Mouse (Mus musculus): ENCODE data around the gene Rbp7. TPM values are rescaled to one million over a fixed set of nuclear protein-coding genes. Genes with fewer than 3 reads are reported as not detected.

Gene Rbp7
- total and polyA plus RNA-seq, 2 experiments from 2014 or later = 2.2 to 64.1 TPM

DNA sequence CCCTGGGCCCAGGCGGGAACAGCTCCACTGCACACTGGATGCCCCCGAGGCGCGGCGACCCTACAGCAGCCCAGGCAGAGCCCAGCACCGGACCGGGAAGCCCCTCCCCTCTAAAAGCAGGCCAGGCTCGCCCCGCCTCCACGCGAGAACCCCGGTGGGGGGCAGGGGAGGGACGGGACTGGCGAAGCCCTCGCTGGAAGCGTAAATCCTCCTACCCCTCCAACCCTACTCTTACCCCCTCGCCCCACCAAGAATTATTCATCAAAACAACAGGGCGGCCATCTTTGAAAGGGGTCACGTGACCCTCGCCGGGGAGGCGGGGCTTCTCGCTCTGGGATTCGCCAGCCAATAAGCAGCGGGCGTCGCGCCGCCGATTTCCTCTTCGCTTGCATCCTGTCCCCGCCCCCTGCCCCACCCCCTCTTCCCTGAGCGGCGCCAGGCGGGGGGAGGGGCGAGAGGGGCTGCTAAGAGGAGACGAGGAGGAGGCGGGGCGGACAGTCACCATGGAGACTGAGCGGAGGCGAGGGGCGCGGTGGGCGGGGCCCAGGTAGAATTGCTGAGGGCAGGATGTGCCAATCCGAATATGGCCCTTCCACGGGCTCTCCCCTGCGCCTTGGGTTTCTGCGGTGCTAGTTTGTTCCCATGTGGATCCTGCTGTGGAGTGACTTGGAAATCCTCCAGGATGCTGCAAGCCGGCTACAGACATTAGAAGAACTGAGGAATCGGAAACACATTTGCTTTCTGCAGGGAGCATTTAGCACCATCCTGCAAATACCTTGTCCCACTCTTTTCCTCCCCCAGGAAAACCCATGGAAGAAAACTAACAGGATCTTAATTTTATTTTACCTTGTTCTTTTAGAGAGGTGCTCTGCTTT, 28.2 kb downstream of the Rbp7 start, which contains the start of gene Ube4b:
Gene Ube4b, minus strand, starts transcription at position 425 of the 875 bp plus-strand sequence.
- under 1% methylated on average over 44 of the region's 50 CpGs for WGBS
- Histone ChIP-seq H3K4me3 (ENCODE audit: low read depth, low read length) (peak within 1 kb of the TSS; percentile 91), H3K36me3 (replicated peaks; ENCODE audit: control insufficient read depth, insufficient read depth, low read length) (no peaks in the 10 kb centered on the region), H3K9ac (replicated peaks; ENCODE audit: low read depth, low read length) (peak within 1 kb of the TSS; percentile 94), H3K27me3 (ENCODE audit: control insufficient read depth, insufficient read depth, low read length) (no peaks in the 10 kb centered on the region), H3K27ac (ENCODE audit: low read depth) (peak within 1 kb of the TSS; percentile 97), H3K4me1 (ENCODE audit: control insufficient read depth, insufficient read depth) (no peaks in the 10 kb centered on the region), H3K9me3 (replicated peaks; ENCODE audit: control insufficient read depth, low read length) (no peaks in the 10 kb centered on the region), H3K4me2 (ENCODE audit: low read depth, low read length) (peak within 1 kb of the TSS; percentile 78)
- peak; percentile 95 for DNase-seq (ENCODE audit: low spot score)
- peak; percentile 95 for ATAC-seq (ENCODE audit: insufficient read depth, low read depth)
- TF ChIP-seq EP300 (IDR thresholded peaks at IDR 0.05; ENCODE audit: low read depth) (peak; percentile 67), CTCF (IDR thresholded peaks at IDR 0.05; ENCODE audit: low read depth) (no peak)

DNA sequence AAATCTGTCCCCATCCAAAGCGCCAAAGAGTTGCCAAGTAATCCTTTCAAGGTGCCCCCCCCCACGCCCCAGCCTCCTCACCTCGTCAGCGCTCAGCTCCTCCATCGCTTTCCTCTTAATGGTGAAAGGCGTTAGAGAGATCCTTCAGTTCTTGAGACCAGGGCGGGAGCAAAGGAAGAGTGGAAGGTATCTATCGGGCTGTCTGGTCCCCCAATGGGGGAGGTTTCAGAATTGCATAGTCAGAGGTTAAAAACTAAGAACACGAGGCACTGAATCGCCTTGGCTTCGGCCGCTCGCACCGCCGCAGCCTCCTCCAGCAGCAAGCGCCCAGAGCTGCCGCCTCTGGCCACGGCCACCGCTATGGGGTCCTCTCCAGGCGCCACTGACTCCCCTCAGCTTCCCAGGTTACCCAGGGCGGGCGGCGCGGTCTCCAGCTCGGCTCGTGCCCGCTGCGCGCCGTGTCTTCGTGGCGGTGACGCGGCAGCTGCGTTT, 28.9 kb downstream of the Rbp7 start:
- Histone ChIP-seq H3K9ac (replicated peaks; ENCODE audit: low read depth, low read length) (peak overlapping the region; percentile 94), H3K4me1 (ENCODE audit: control insufficient read depth, insufficient read depth) (no peaks in the 10 kb centered on the region), H3K27me3 (ENCODE audit: control insufficient read depth, insufficient read depth, low read length) (no peaks in the 10 kb centered on the region), H3K4me2 (ENCODE audit: low read depth, low read length) (peak overlapping the region; percentile 78), H3K36me3 (replicated peaks; ENCODE audit: control insufficient read depth, insufficient read depth, low read length) (no peaks in the 10 kb centered on the region), H3K27ac (ENCODE audit: low read depth) (peak overlapping the region; percentile 97), H3K4me3 (ENCODE audit: low read depth, low read length) (peak overlapping the region; percentile 91), H3K9me3 (replicated peaks; ENCODE audit: control insufficient read depth, low read length) (no peaks in the 10 kb centered on the region)
- ATAC-seq (ENCODE audit: insufficient read depth, low read depth) (peak; percentile 44), DNase-seq (ENCODE audit: low spot score) (no peak)
- under 1% methylated on average over 35 of the region's 35 CpGs for WGBS
- TF ChIP-seq EP300 (IDR thresholded peaks at IDR 0.05; ENCODE audit: low read depth) (no peak), CTCF (IDR thresholded peaks at IDR 0.05; ENCODE audit: low read depth) (no peak)

GRCm38 (mm10) chr4:149424755-149425154, 30.0 kb downstream of the Rbp7 start:
- ATAC-seq (ENCODE audit: insufficient read depth, low read depth) = no peak
- H3K36me3 ChIP-seq (replicated peaks; ENCODE audit: control insufficient read depth, insufficient read depth, low read length) = no peaks in the 10 kb centered on the region
- H3K27me3 ChIP-seq (ENCODE audit: control insufficient read depth, insufficient read depth, low read length) = no peaks in the 10 kb centered on the region
- no peaks in the 10 kb centered on the region for H3K4me1 ChIP-seq (ENCODE audit: control insufficient read depth, insufficient read depth)
- peak overlapping the region; percentile 47; the same call in 1 of the 2 replicates for H3K27ac ChIP-seq (ENCODE audit: low read depth)
- peak overlapping the region; percentile 91 for H3K4me3 ChIP-seq (ENCODE audit: low read depth, low read length)
- H3K9me3 ChIP-seq (replicated peaks; ENCODE audit: control insufficient read depth, low read length) = no peaks in the 10 kb centered on the region
- 2% methylated on average over 9 of the region's 9 CpGs for WGBS
- TF ChIP-seq CTCF (IDR thresholded peaks at IDR 0.05; ENCODE audit: low read depth) (no peak), EP300 (IDR thresholded peaks at IDR 0.05; ENCODE audit: low read depth) (no peak)
- H3K9ac ChIP-seq (replicated peaks; ENCODE audit: low read depth, low read length) = peak overlapping the region; percentile 94
- H3K4me2 ChIP-seq (ENCODE audit: low read depth, low read length) = peak overlapping the region; percentile 78
- DNase-seq (ENCODE audit: low spot score) = peak; percentile 64

DNA sequence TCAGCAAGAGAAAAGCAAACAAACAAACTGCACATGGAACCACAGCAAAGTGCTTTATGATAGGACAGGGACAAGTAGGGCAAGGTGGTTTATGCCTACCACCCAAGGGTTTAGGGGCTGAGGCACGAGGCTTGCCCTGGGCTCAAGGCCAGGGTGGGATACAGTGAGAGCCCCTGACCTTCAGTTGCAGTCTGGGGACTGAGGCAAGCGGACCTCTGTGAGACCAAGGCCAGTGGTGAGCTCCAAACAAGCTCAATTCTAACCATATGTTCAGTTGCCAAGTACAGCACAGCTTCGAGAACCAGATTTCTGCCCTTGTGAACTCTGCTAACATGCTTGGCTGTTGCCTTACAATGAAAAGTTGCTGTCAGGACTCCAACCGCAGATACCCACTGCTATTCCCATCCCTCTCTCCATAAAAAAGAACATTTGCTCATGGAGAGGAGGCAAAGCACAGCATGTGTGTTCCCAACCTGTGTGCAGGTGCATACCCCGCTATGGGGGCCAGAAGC, 36.9 kb downstream of the Rbp7 start:
- no peaks in the 10 kb centered on the region for H3K36me3 ChIP-seq (replicated peaks; ENCODE audit: control insufficient read depth, insufficient read depth, low read length)
- no peak for TF ChIP-seq EP300 (IDR thresholded peaks at IDR 0.05; ENCODE audit: low read depth)
- TF ChIP-seq CTCF (IDR thresholded peaks at IDR 0.05; ENCODE audit: low read depth) = no peak
- no peaks in the 10 kb centered on the region for H3K9me3 ChIP-seq (replicated peaks; ENCODE audit: control insufficient read depth, low read length)
- H3K27ac ChIP-seq (ENCODE audit: low read depth) = peak overlapping the region; percentile 56
- no peak overlapping the region for H3K4me3 ChIP-seq (ENCODE audit: low read depth, low read length)
- H3K4me1 ChIP-seq (ENCODE audit: control insufficient read depth, insufficient read depth) = peaks cover 35% of the 10 kb centered on the region
- DNase-seq (ENCODE audit: low spot score) = no peak
- H3K27me3 ChIP-seq (ENCODE audit: control insufficient read depth, insufficient read depth, low read length) = no peaks in the 10 kb centered on the region
- ATAC-seq (ENCODE audit: insufficient read depth, low read depth) = no peak
- no peak overlapping the region for H3K9ac ChIP-seq (replicated peaks; ENCODE audit: low read depth, low read length)
- 62% methylated on average over 5 of the region's 5 CpGs for WGBS
- H3K4me2 ChIP-seq (ENCODE audit: low read depth, low read length) = no peak overlapping the region

DNA sequence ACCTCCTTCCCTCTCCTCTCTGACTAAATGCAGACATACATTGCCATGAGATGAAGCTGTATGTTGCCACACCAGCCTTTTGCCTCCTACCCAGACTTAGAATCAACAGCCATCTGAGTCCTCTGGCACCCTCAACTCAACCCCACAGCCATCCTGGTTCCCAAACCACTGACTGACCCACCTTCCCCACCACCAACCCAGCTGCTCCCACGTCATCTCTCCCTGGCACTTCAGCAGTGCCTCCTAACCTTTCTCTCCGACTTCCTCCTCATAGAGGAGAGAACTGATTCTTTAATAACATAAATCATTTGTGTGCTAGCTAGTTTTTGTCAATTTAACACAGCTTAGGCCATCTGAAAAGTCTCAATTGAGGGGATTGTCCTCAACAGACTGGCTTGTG, 37.8 kb downstream of the Rbp7 start:
- 0 out of 2 replicates have a peak, but pooled peaks cover 6% of the 10 kb centered on the region for H3K36me3 ChIP-seq (replicated peaks; ENCODE audit: control insufficient read depth, insufficient read depth, low read length)
- DNase-seq (ENCODE audit: low spot score) (no peak), ATAC-seq (ENCODE audit: insufficient read depth, low read depth) (no peak)
- 88% methylated on average over 2 of the region's 2 CpGs for WGBS
- no peaks in the 10 kb centered on the region for H3K27me3 ChIP-seq (ENCODE audit: control insufficient read depth, insufficient read depth, low read length)
- no peak overlapping the region for H3K9ac ChIP-seq (replicated peaks; ENCODE audit: low read depth, low read length)
- H3K9me3 ChIP-seq (replicated peaks; ENCODE audit: control insufficient read depth, low read length) = no peaks in the 10 kb centered on the region
- TF ChIP-seq EP300 (IDR thresholded peaks at IDR 0.05; ENCODE audit: low read depth) (no peak), CTCF (IDR thresholded peaks at IDR 0.05; ENCODE audit: low read depth) (no peak)
- H3K4me1 ChIP-seq (ENCODE audit: control insufficient read depth, insufficient read depth) = peaks cover 35% of the 10 kb centered on the region
- H3K27ac ChIP-seq (ENCODE audit: low read depth) = peak overlapping the region; percentile 39; the same call in 1 of the 2 replicates
- no peak overlapping the region for H3K4me2 ChIP-seq (ENCODE audit: low read depth, low read length)
- H3K4me3 ChIP-seq (ENCODE audit: low read depth, low read length) = no peak overlapping the region

Data from heart, postnatal 0 days (tissue).